Mouse (Mus musculus) kidney, adult 8-10 months (tissue): Measurements from ENCODE around the gene Bag2.
A peak's percentile ranks its signal among the peaks of the same experiment; 100 is the strongest.
"Not testable (repeated sequence)": the region's sequence is repeated elsewhere in the genome, so short reads cannot be mapped to it uniquely, and the experiment has no call there.

ENCODE experiments used
- DNase-seq, 2 experiments: peaks; one replicate each; pipeline ENCODE4 v3.0.0; 2022

Gene Bag2

DNA sequence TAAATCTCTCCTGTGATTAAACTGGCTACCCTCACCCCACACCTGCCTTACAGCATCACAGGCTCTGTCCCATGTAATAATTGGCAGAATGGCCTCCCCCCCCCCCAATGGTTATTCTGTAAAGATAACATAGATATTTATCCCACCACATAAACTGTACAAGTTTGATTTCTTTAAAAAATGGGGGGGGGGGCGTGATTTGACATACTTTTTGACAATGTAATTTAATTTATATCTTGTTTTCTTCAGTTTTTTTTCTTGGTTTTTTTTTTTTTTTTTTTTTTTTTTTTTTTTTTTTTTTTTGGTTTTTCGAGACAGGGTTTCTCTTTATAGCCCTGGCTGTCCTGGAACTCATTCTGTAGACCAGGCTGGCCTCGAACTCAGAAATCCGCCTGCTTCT, 7.9 kb downstream of the Bag2 start:
- not testable (repeated sequence) for DNase-seq

- DNase-seq: no peak
Observed at GRCm38 (mm10) chr1:33749109-33749508, 8.5 kb downstream of the Bag2 start.

DNA sequence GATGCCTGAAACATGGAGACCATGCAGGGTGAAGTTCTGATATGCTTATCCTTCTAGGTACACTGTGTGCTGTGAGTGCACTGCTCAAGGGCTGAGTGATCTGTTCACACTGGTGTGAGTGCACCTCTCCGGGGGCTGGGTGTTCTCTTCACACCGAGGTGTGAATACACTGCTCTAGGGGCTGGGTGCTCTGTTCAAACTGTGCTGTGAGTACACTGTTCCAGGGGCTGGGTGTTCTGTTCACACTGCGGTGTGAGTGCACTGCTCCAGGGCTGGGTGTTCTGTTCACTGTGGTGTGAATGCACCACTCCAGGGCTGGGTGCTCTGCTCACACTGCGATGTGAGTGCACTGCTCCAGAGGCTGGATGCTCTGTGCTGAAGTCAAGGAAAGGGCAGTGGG, 11.7 kb downstream of the Bag2 start:
- DNase-seq: no peak

GRCm38 (mm10) chr1:33744815-33745214, 12.8 kb downstream of the Bag2 start:
- not testable (repeated sequence) for DNase-seq

GRCm38 (mm10) chr1:33742903-33743302, 14.7 kb downstream of the Bag2 start:
- DNase-seq: peak in 1 of 2 experiments; percentile 39

GRCm38 (mm10) chr1:33739302-33739701, 18.3 kb downstream of the Bag2 start:
- peak; percentile 55 to 83 for DNase-seq

- no peak for DNase-seq
Observed at GRCm38 (mm10) chr1:33738681-33739278, 18.8 kb downstream of the Bag2 start.

- DNase-seq: no peak
Observed at GRCm38 (mm10) chr1:33738281-33738680, 19.3 kb downstream of the Bag2 start.

GRCm38 (mm10) chr1:33734001-33734685, 23.5 kb downstream of the Bag2 start:
- DNase-seq: peak in 1 of 2 experiments; percentile 43

- no peak for DNase-seq
Observed at GRCm38 (mm10) chr1:33733044-33733443, 24.6 kb downstream of the Bag2 start.

GRCm38 (mm10) chr1:33725086-33725485, 32.5 kb downstream of the Bag2 start:
- DNase-seq: no peak

DNA sequence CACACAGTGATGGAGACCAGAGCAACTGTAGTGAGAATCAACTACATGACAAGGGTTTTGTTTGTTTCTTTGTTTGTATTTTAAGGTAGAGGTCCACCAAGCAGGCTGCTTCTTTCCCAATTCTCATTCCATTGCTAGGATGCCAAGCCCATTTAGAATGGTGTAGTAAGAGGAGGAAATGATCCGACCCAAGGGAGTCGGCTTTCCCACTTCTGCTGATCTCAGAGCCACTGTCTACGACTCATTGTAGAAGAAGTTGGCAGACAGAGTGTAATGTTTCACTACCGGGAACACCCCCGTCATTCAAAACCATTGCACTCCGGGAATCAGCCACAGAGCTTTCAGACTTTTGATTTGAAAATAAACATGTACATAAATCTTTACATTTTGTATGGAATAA, 33.1 kb downstream of the Bag2 start:
- DNase-seq: no peak

DNA sequence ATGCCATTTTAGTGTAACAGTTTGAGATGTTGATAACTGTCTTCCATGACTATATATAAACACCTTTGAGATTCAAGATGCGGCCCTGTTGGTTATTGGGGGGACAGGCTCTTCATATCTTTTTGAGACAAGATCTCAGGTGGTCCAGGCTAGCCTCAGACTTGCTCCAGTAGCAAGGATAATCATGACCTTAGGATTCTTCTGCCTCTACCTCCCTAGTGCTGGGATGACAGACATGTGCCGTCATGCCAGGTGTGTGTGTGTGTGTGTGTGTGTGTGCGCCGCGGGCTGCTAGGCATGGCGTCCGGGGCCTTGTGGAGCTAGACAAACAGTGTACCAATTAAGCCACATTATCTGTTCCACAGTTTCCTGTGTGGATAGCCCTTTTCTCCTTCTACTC, 36.6 kb downstream of the Bag2 start:
- DNase-seq: no peak

- DNase-seq: no peak
Observed at GRCm38 (mm10) chr1:33720231-33720630, 37.4 kb downstream of the Bag2 start.

DNA sequence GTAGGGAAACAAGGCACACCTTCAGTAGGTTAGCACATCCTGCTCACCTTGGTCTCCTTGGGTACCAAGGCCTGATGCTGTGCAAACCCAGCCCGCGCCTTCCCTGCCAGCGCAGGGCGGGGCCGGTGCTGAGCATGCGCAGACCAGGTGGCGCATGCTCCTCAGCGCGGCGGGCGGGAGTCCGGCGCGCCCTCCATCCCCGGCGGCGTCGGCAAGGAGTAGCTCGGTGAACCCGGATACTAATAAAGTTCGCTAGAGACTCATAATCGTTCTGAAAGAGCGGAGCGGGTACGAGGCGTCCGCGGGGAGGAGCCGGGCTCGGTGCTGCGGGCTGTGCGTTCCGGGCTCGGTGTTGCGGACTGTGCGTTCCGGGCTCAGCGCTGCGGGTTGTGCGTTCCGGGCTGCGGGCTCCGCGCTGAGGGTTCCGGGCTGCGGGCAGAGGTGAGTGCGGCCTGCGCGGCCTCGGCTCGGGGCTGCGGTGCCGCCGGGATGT, 37.8 kb downstream of the Bag2 start, which contains the start of gene Rab23:
Gene Rab23, plus strand, starts transcription at position 155 of the 493 bp plus-strand sequence.
- peak; percentile 72 to 76 for DNase-seq

GRCm38 (mm10) chr1:33717636-33718035, 40.0 kb downstream of the Bag2 start:
- DNase-seq: no peak

GRCm38 (mm10) chr1:33714796-33715195, 42.8 kb downstream of the Bag2 start:
- DNase-seq: no peak

DNA sequence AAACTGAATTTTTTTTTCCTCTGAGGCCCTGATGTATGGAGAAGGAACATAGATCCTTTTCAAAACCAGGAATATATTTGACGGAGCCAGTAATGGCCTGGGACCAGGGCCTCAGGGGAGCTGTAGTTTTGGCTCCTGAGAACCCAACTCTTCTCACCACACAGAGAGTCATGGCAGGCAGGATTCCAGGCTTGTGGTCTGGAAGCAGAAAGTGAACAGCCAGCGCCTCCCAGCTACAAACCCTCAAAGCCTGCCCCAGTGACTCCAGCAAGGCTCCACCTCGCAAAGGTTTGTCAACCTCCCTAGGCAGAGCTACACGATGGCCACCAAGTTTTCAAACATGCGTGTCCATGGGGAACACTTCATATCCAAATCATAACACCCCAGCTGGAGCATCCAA, 45.6 kb downstream of the Bag2 start:
- DNase-seq: no peak

DNA sequence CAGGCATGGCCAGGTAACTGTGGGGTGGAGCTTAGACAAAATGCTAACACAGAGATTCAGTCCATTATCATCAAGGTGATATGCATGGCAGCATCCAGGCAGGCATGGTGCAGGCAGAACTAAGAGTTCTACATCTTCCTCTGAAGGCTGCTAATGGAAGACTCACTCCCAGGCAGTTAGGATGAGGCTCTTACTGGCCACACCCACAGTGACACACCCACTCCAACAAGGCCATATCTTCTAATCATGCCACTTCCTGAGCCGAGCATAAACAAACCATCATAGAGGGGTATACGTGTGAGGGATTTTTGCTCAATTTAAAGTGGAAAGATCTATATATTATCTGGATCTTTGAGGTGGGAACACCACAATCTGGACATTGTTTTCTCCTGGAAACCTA, 48.0 kb downstream of the Bag2 start:
- DNase-seq: no peak

GRCm38 (mm10) chr1:33701244-33701643, 56.4 kb downstream of the Bag2 start:
- no peak for DNase-seq

DNA sequence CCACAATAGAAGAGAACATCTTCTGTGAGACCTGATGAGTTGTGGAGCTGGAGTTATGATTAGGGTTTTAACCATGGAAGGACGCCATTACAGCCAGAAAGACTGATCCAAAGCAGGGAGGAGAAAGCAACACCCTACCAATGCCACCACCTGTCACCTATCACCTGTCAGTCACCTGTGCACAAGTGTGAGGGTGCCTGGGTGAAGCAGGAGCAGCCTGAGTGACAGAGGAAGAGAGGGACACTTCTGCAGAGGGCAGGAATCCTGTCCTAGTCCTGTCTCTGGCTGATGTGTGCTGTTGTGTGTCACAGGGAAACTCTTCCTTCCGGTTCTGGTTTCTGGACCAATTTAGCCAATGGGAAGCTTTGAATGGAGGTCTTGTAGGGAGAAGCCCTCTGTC, 61.6 kb downstream of the Bag2 start:
- DNase-seq: no peak
